Mouse (Mus musculus): ENCODE data around the gene Angptl7. TPM values are rescaled to one million over a fixed set of nuclear protein-coding genes. Genes with fewer than 3 reads are reported as not detected.

Gene Angptl7
- total and polyA plus RNA-seq, 2 experiments from 2014 or later = 0.21 to 0.52 TPM

GRCm38 (mm10) chr4:148464869-148465268, 35.4 kb downstream of the Angptl7 start:
- peaks cover 83% of the 10 kb centered on the region for H3K36me3 ChIP-seq (ENCODE audit: insufficient read depth)
- H3K27ac ChIP-seq (ENCODE audit: low read depth, low read length) = no peak overlapping the region
- DNase-seq = no peak
- no peak overlapping the region for H3K4me2 ChIP-seq (ENCODE audit: low read depth)
- H3K4me3 ChIP-seq (ENCODE audit: low read depth, low read length) = no peak overlapping the region
- H3K9me3 ChIP-seq (ENCODE audit: low read length) = no peaks in the 10 kb centered on the region
- no peak for ATAC-seq
- TF ChIP-seq CTCF (IDR thresholded peaks at IDR 0.05; ENCODE audit: low read depth) = no peak
- no peak overlapping the region for H3K9ac ChIP-seq
- 95% methylated on average over 12 of the region's 12 CpGs for WGBS
- H3K4me1 ChIP-seq (ENCODE audit: insufficient read depth) = no peaks in the 10 kb centered on the region
- H3K27me3 ChIP-seq (ENCODE audit: insufficient read depth, low read length) = no peaks in the 10 kb centered on the region

GRCm38 (mm10) chr4:148464301-148464700, 36.0 kb downstream of the Angptl7 start:
- no peak overlapping the region for H3K4me3 ChIP-seq (ENCODE audit: low read depth, low read length)
- no peak for DNase-seq
- no peak for TF ChIP-seq CTCF (IDR thresholded peaks at IDR 0.05; ENCODE audit: low read depth)
- no peaks in the 10 kb centered on the region for H3K9me3 ChIP-seq (ENCODE audit: low read length)
- no peak overlapping the region for H3K4me2 ChIP-seq (ENCODE audit: low read depth)
- no peak overlapping the region for H3K27ac ChIP-seq (ENCODE audit: low read depth, low read length)
- no peaks in the 10 kb centered on the region for H3K4me1 ChIP-seq (ENCODE audit: insufficient read depth)
- peaks cover 83% of the 10 kb centered on the region for H3K36me3 ChIP-seq (ENCODE audit: insufficient read depth)
- no peak overlapping the region for H3K9ac ChIP-seq
- no peak for ATAC-seq
- WGBS = 95% methylated on average over 12 of the region's 12 CpGs
- no peaks in the 10 kb centered on the region for H3K27me3 ChIP-seq (ENCODE audit: insufficient read depth, low read length)

- no peak overlapping the region for H3K4me3 ChIP-seq (ENCODE audit: low read depth, low read length)
- TF ChIP-seq CTCF (IDR thresholded peaks at IDR 0.05; ENCODE audit: low read depth) = peak; percentile 75
- no peaks in the 10 kb centered on the region for H3K4me1 ChIP-seq (ENCODE audit: insufficient read depth)
- H3K9ac ChIP-seq = no peak overlapping the region
- no peaks in the 10 kb centered on the region for H3K27me3 ChIP-seq (ENCODE audit: insufficient read depth, low read length)
- peaks cover 83% of the 10 kb centered on the region for H3K36me3 ChIP-seq (ENCODE audit: insufficient read depth)
- ATAC-seq = peak; percentile 66
- DNase-seq = peak; percentile 74
- H3K27ac ChIP-seq (ENCODE audit: low read depth, low read length) = no peak overlapping the region
- no peaks in the 10 kb centered on the region for H3K9me3 ChIP-seq (ENCODE audit: low read length)
- no peak overlapping the region for H3K4me2 ChIP-seq (ENCODE audit: low read depth)
- WGBS = 53% methylated on average over 14 of the region's 14 CpGs
Measured at GRCm38 (mm10) chr4:148463208-148463960, 36.9 kb downstream of the Angptl7 start.

- 96% methylated on average over 13 of the region's 13 CpGs for WGBS
- no peak for TF ChIP-seq CTCF (IDR thresholded peaks at IDR 0.05; ENCODE audit: low read depth)
- no peaks in the 10 kb centered on the region for H3K27me3 ChIP-seq (ENCODE audit: insufficient read depth, low read length)
- no peak for ATAC-seq
- no peak overlapping the region for H3K9ac ChIP-seq
- H3K4me3 ChIP-seq (ENCODE audit: low read depth, low read length) = no peak overlapping the region
- no peak for DNase-seq
- peaks cover 83% of the 10 kb centered on the region for H3K36me3 ChIP-seq (ENCODE audit: insufficient read depth)
- H3K9me3 ChIP-seq (ENCODE audit: low read length) = no peaks in the 10 kb centered on the region
- no peak overlapping the region for H3K4me2 ChIP-seq (ENCODE audit: low read depth)
- no peaks in the 10 kb centered on the region for H3K4me1 ChIP-seq (ENCODE audit: insufficient read depth)
- H3K27ac ChIP-seq (ENCODE audit: low read depth, low read length) = no peak overlapping the region
Measured at GRCm38 (mm10) chr4:148462717-148463116, 37.5 kb downstream of the Angptl7 start.

- H3K27ac ChIP-seq (ENCODE audit: low read depth, low read length) = no peak overlapping the region
- no peaks in the 10 kb centered on the region for H3K9me3 ChIP-seq (ENCODE audit: low read length)
- WGBS = 83% methylated on average over 4 of the region's 4 CpGs
- no peak overlapping the region for H3K9ac ChIP-seq
- peak; percentile 24; the same call in 1 of the 2 replicates for TF ChIP-seq CTCF (IDR thresholded peaks at IDR 0.05; ENCODE audit: low read depth)
- H3K27me3 ChIP-seq (ENCODE audit: insufficient read depth, low read length) = no peaks in the 10 kb centered on the region
- ATAC-seq (no peak), DNase-seq (no peak)
- no peaks in the 10 kb centered on the region for H3K4me1 ChIP-seq (ENCODE audit: insufficient read depth)
- H3K36me3 ChIP-seq (ENCODE audit: insufficient read depth) = peaks cover 86% of the 10 kb centered on the region
- no peak overlapping the region for H3K4me3 ChIP-seq (ENCODE audit: low read depth, low read length)
- no peak overlapping the region for H3K4me2 ChIP-seq (ENCODE audit: low read depth)
Measured at GRCm38 (mm10) chr4:148461772-148462171, 38.5 kb downstream of the Angptl7 start.

GRCm38 (mm10) chr4:148460656-148461284, 39.5 kb downstream of the Angptl7 start:
- Histone ChIP-seq H3K4me2 (ENCODE audit: low read depth) (no peak overlapping the region), H3K27me3 (ENCODE audit: insufficient read depth, low read length) (no peaks in the 10 kb centered on the region), H3K27ac (ENCODE audit: low read depth, low read length) (peak overlapping the region; percentile 29; the same call in 1 of the 2 replicates), H3K36me3 (ENCODE audit: insufficient read depth) (peaks cover 85% of the 10 kb centered on the region), H3K9ac (no peak overlapping the region), H3K4me3 (ENCODE audit: low read depth, low read length) (no peak overlapping the region), H3K9me3 (ENCODE audit: low read length) (no peaks in the 10 kb centered on the region), H3K4me1 (ENCODE audit: insufficient read depth) (no peaks in the 10 kb centered on the region)
- ATAC-seq (peak; percentile 62), DNase-seq (peak; percentile 45)
- no peak for TF ChIP-seq CTCF (IDR thresholded peaks at IDR 0.05; ENCODE audit: low read depth)
- 26% methylated on average over 12 of the region's 12 CpGs for WGBS

GRCm38 (mm10) chr4:148455477-148456025, 44.7 kb downstream of the Angptl7 start:
- Histone ChIP-seq H3K4me1 (ENCODE audit: insufficient read depth) (no peaks in the 10 kb centered on the region), H3K9me3 (ENCODE audit: low read length) (no peaks in the 10 kb centered on the region), H3K36me3 (ENCODE audit: insufficient read depth) (peaks cover 84% of the 10 kb centered on the region), H3K9ac (no peak overlapping the region), H3K27ac (ENCODE audit: low read depth, low read length) (no peak overlapping the region), H3K4me2 (ENCODE audit: low read depth) (no peak overlapping the region), H3K27me3 (ENCODE audit: insufficient read depth, low read length) (no peaks in the 10 kb centered on the region), H3K4me3 (ENCODE audit: low read depth, low read length) (no peak overlapping the region)
- DNase-seq = no peak
- no peak for ATAC-seq
- 91% methylated on average over 5 of the region's 5 CpGs for WGBS
- TF ChIP-seq CTCF (IDR thresholded peaks at IDR 0.05; ENCODE audit: low read depth) = no peak

Data from forebrain, postnatal 0 days (tissue).